In genomic region chr8:46225501-46225900, GRCm38 (mm10) we compare ENCODE assay signal across 30 mouse cellular contexts. TPM values are rescaled to one million over a fixed set of nuclear protein-coding genes. Genes with fewer than 3 reads are reported as not detected.
DNase-seq lines count a peak whose midpoint lies in the region; ATAC-seq and TF ChIP-seq lines count a peak whose summit lies in the region.
"Had no signal": no experiment of that assay in that cellular context is flagged by ENCODE, and none has a peak within 500 bp of the region (broad histone marks: within the 10 kb centered on the region; RNA-seq: fewer than 3 reads in every experiment).

No protein-coding gene starts in this region.

- no peak overlapping the region for H3K9ac ChIP-seq in heart, embryonic 12.5 days
- no peak overlapping the region for H3K9ac ChIP-seq in lung, postnatal 0 days (replicated peaks; ENCODE audit: low read depth)
- H3K9ac ChIP-seq: embryonic facial prominence, embryonic 12.5 days; forebrain, embryonic 12.5 days; forebrain, postnatal 0 days; hindbrain, embryonic 15.5 days; liver, embryonic 15.5 days; lung, embryonic 14.5 days; midbrain, embryonic 13.5 days; neural tube, embryonic 13.5 days; stomach, embryonic 15.5 days had no signal

- no peak for DNase-seq in heart, adult 9 months (ENCODE audit: low spot score in 2 of 2)
- peak; percentile 51 for DNase-seq in lung, postnatal 0 days (ENCODE audit: low spot score)
- DNase-seq in lung, postnatal 36 days, result no peak
- DNase-seq in MN1 (ENCODE audit: low spot score), result peak; percentile 21
- no peak for DNase-seq in ovary, adult 18-20 months (ENCODE audit: low spot score)
- no peak for DNase-seq in right cerebral cortex, postnatal 14 days
- DNase-seq: adrenal gland, postnatal 10 days; cerebellum, adult 8-10 months; cerebellum, postnatal 36 days; forebrain, postnatal 0 days; gastrocnemius, postnatal 10 days; kidney, adult 11 months; kidney, postnatal 14 days; layer of hippocampus, adult 9-11 months; lung, embryonic 14.5 days; right cerebral cortex, postnatal 25 days; thymus, postnatal 14 days had no signal

- peaks cover 10% of the 10 kb centered on the region for H3K4me1 ChIP-seq in heart, embryonic 12.5 days (replicated peaks)
- H3K4me1 ChIP-seq in lung, postnatal 0 days (ENCODE audit: insufficient read depth, low read depth, low read length), result no peaks in the 10 kb centered on the region
- H3K4me1 ChIP-seq in embryonic fibroblast, embryonic 13.5 days (ENCODE audit: control insufficient read depth, insufficient read depth, low read length), result peaks cover 8% of the 10 kb centered on the region
- H3K4me1 ChIP-seq: embryonic facial prominence, embryonic 12.5 days; forebrain, embryonic 12.5 days; hindbrain, embryonic 10.5 days; hindbrain, embryonic 15.5 days; liver, embryonic 15.5 days; midbrain, embryonic 13.5 days; neural tube, embryonic 13.5 days; stomach, embryonic 15.5 days had no signal

- no peak for TF ChIP-seq CTCF in lung, postnatal 0 days (IDR thresholded peaks at IDR 0.05)
- no peak for TF ChIP-seq CTCF in embryonic fibroblast, embryonic 13.5 days (IDR thresholded peaks at IDR 0.05; ENCODE audit: borderline replicate concordance, insufficient read depth, low read length)

- no peak for TF ChIP-seq EP300 in lung, postnatal 0 days (IDR thresholded peaks at IDR 0.05)

- no peak overlapping the region for H3K4me3 ChIP-seq in heart, embryonic 12.5 days
- no peak overlapping the region for H3K4me3 ChIP-seq in lung, postnatal 0 days (ENCODE audit: low read depth, low read length)
- no peak overlapping the region for H3K4me3 ChIP-seq in embryonic fibroblast, embryonic 13.5 days (ENCODE audit: insufficient read depth, low read length)
- H3K4me3 ChIP-seq: embryonic facial prominence, embryonic 12.5 days; erythroblast, embryonic 14.5 days; forebrain, embryonic 12.5 days; hindbrain, embryonic 10.5 days; hindbrain, embryonic 15.5 days; liver, embryonic 15.5 days; midbrain, embryonic 13.5 days; neural tube, embryonic 13.5 days; stomach, embryonic 15.5 days had no signal

- TF ChIP-seq POLR2A in embryonic fibroblast, embryonic 13.5 days (IDR thresholded peaks at IDR 0.05; ENCODE audit: low read depth, low read length), result no peak

- 0 out of 2 replicates have a peak overlapping the region, but pooled peaks have one; percentile 43 for H3K27ac ChIP-seq in heart, embryonic 12.5 days (ENCODE audit: poor library complexity, severe bottlenecking)
- H3K27ac ChIP-seq in lung, postnatal 0 days (ENCODE audit: low read length), result no peak overlapping the region
- peak overlapping the region; percentile 5; the same call in 1 of the 2 replicates for H3K27ac ChIP-seq in embryonic fibroblast, embryonic 13.5 days (ENCODE audit: insufficient read depth, low read length)
- H3K27ac ChIP-seq: embryonic facial prominence, embryonic 12.5 days; forebrain, embryonic 12.5 days; hindbrain, embryonic 10.5 days; hindbrain, embryonic 15.5 days; liver, embryonic 15.5 days; midbrain, embryonic 13.5 days; neural tube, embryonic 13.5 days; stomach, embryonic 15.5 days had no signal

- no peaks in the 10 kb centered on the region for H3K27me3 ChIP-seq in heart, embryonic 12.5 days (replicated peaks)
- H3K27me3 ChIP-seq in lung, postnatal 0 days (replicated peaks; ENCODE audit: insufficient read depth, low read length), result no peaks in the 10 kb centered on the region
- H3K27me3 ChIP-seq: embryonic facial prominence, embryonic 12.5 days; forebrain, embryonic 12.5 days; hindbrain, embryonic 15.5 days; liver, embryonic 15.5 days; midbrain, embryonic 13.5 days; stomach, embryonic 15.5 days had no signal

- ATAC-seq in heart, embryonic 12.5 days (ENCODE audit: insufficient number of reproducible peaks, low FRiP score), result no peak
- ATAC-seq in lung, postnatal 0 days, result peak; percentile 49
- ATAC-seq: CD4-positive, CD25-positive, alpha-beta regulatory T cell, adult 4 months; forebrain, postnatal 0 days; inflammation-experienced regulatory T-cells, adult 6 months; midbrain, embryonic 13.5 days had no signal

- H3K4me2 ChIP-seq in heart, embryonic 12.5 days, result no peak overlapping the region
- no peak overlapping the region for H3K4me2 ChIP-seq in lung, postnatal 0 days (replicated peaks; ENCODE audit: low read depth, low read length)
- H3K4me2 ChIP-seq: embryonic facial prominence, embryonic 12.5 days; forebrain, embryonic 12.5 days; hindbrain, embryonic 15.5 days; liver, embryonic 15.5 days; lung, embryonic 14.5 days; midbrain, embryonic 13.5 days; neural tube, embryonic 13.5 days; stomach, embryonic 15.5 days had no signal

- H3K9me3 ChIP-seq in heart, embryonic 12.5 days (replicated peaks), result no peaks in the 10 kb centered on the region
- no peaks in the 10 kb centered on the region for H3K9me3 ChIP-seq in lung, postnatal 0 days (ENCODE audit: low read length)
- H3K9me3 ChIP-seq: embryonic facial prominence, embryonic 12.5 days; forebrain, embryonic 12.5 days; hindbrain, embryonic 10.5 days; hindbrain, embryonic 15.5 days; liver, embryonic 15.5 days; midbrain, embryonic 13.5 days; neural tube, embryonic 13.5 days; stomach, embryonic 15.5 days had no signal

- WGBS in heart, embryonic 12.5 days, result 60% methylated on average over 3 of the region's 3 CpGs
- 53% methylated on average over 3 of the region's 3 CpGs for WGBS in lung, postnatal 0 days

- H3K36me3 ChIP-seq in heart, embryonic 12.5 days, result no peaks in the 10 kb centered on the region
- H3K36me3 ChIP-seq in lung, postnatal 0 days (ENCODE audit: insufficient read depth, low read length), result no peaks in the 10 kb centered on the region
- H3K36me3 ChIP-seq: embryonic facial prominence, embryonic 12.5 days; forebrain, embryonic 12.5 days; hindbrain, embryonic 10.5 days; hindbrain, embryonic 15.5 days; liver, embryonic 15.5 days; midbrain, embryonic 13.5 days; neural tube, embryonic 13.5 days; stomach, embryonic 15.5 days had no signal

RNA-seq across cellular contexts. Expression of gene Slc25a4, which starts 14.4 kb away (rescaled TPM):
- 1,672 and 1,682 TPM in 2 replicates for polyA plus RNA-seq in heart, embryonic 12.5 days (2016; fragmentation: Nextera tagmentation; extraction: Ambion mirVana)
- polyA plus RNA-seq in lung, postnatal 0 days (2015; fragmentation: Nextera tagmentation; extraction: Ambion mirVana), result 292 and 307 TPM in 2 replicates
- polyA plus RNA-seq in embryonic fibroblast, embryonic 13.5 days (2011; ENCODE audit: insufficient read length, low read depth, missing spikeins), result 302 and 337 TPM in 2 replicates

Comparison
In these comparisons a context has a peak if more than half of its experiments do, and no peak if none do; other contexts are left out.
1. DNase-seq: peak in lung, postnatal 0 days (single experiment) and MN1 (single experiment); none in heart, adult 9 months (0 of 2), lung, postnatal 36 days (single experiment), ovary, adult 18-20 months (single experiment) and right cerebral cortex, postnatal 14 days (single experiment).